Mouse (Mus musculus) ES-E14 (cell line): ENCODE results near the gene Scn4a. TPM values are rescaled to one million over a fixed set of nuclear protein-coding genes. Genes with fewer than 3 reads are reported as not detected.

ENCODE experiments used
- DNase-seq: peaks from one replicate; pipeline ENCODE4 v3.0.0-alpha.2; 2013; ENCODE audit warnings: low read depth, low spot score
- H3K27ac ChIP-seq: 2 replicates; pipeline ENCODE4 v1.5.1; 2012; ENCODE audit warnings: low read depth, mild to moderate bottlenecking, low read length, moderate library complexity, mixed read lengths; ENCODE audit not compliant: poor library complexity, insufficient read depth, severe bottlenecking
- H3K36me3 ChIP-seq: 2 replicates; pipeline ENCODE4 v1.6.1; 2012; ENCODE audit warnings: mild to moderate bottlenecking, low read length, moderate library complexity, mixed read lengths; ENCODE audit not compliant: control insufficient read depth, poor library complexity, insufficient read depth, severe bottlenecking
- H3K4me1 ChIP-seq, 2 experiments: fragments of 150-350 bp in 1 of 2; sonication (generic) in 1 of 2; 2 replicates each; pipeline ENCODE4 v1.6.1; 2012; ENCODE audit warnings: low read length in 2 of 2, mild to moderate bottlenecking in 1 of 2, mixed read lengths in 1 of 2; ENCODE audit not compliant: control insufficient read depth in 2 of 2, insufficient read depth in 2 of 2, poor library complexity in 1 of 2
- H3K4me3 ChIP-seq, 2 experiments: fragments of 150-350 bp in 1 of 2; sonication (generic) in 1 of 2; 2 replicates each; pipeline ENCODE4 v1.5.1; 2012; ENCODE audit warnings: low read length in 2 of 2, low read depth in 1 of 2, mild to moderate bottlenecking in 1 of 2, mixed read lengths in 1 of 2; ENCODE audit not compliant: insufficient read depth in 1 of 2, poor library complexity in 1 of 2, severe bottlenecking in 1 of 2
- H3K9ac ChIP-seq: 2 replicates; pipeline ENCODE4 v1.6.1; 2012; ENCODE audit warnings: low read depth, mild to moderate bottlenecking, low read length, mixed read lengths; ENCODE audit not compliant: poor library complexity, insufficient read depth, severe bottlenecking
- H3K9me3 ChIP-seq: fragments of 150-350 bp; sonication (generic); 2 replicates; pipeline ENCODE4 v1.6.1; 2012; ENCODE audit warnings: low read depth, mild to moderate bottlenecking, low read length; ENCODE audit not compliant: control insufficient read depth, insufficient read depth
- CHD2 ChIP-seq: IDR thresholded peaks from 2 replicates; pipeline ENCODE4 v1.6.1; 2014; ENCODE audit warnings: mild to moderate bottlenecking, low read depth, low read length, inconsistent platforms
- HCFC1 ChIP-seq: IDR thresholded peaks from 2 replicates; pipeline ENCODE4 v1.6.1; 2012; ENCODE audit warnings: low read length, inconsistent platforms, borderline replicate concordance; ENCODE audit not compliant: insufficient read depth
- MAFK ChIP-seq: IDR thresholded peaks from 2 replicates; pipeline ENCODE4 v1.6.1; 2014; ENCODE audit warnings: mild to moderate bottlenecking, low read depth, low read length, inconsistent platforms; ENCODE audit not compliant: insufficient read depth
- ZC3H11A ChIP-seq: IDR thresholded peaks from 2 replicates; pipeline ENCODE4 v1.6.1; 2012; ENCODE audit warnings: low read depth, mild to moderate bottlenecking, inconsistent platforms, low read length, borderline replicate concordance
- ZNF384 ChIP-seq: IDR thresholded peaks from 2 replicates; pipeline ENCODE4 v1.6.1; 2012; ENCODE audit warnings: low read depth, low read length, inconsistent platforms
- in situ Hi-C, 2 experiments: fragments of 600-800 bp; cut with MboI; formaldehyde crosslinking; loops; one replicate each; pipeline ENCODE4 v1.15.1; 2025; ENCODE audit warnings: low sequenced_read_pairs in 2 of 2, inconsistent platforms in 1 of 2; ENCODE audit not compliant: unreplicated experiment in 2 of 2
- total RNA-seq: library from RNA; depleted of rRNA; stranded (reverse); fragments of 300-350 nt; gene quantifications from 2 replicates; pipeline ENCODE4 v1.2.3, GENCODE M21; 2012

The Scn4a gene
- total RNA-seq, 1 experiment, result 0.13 TPM

GRCm38 (mm10) chr11:106313533-106313932 lies 39.6 kb downstream of the Scn4a start:
- Histone ChIP-seq H3K27ac (no peak overlapping the region), H3K36me3 (no peaks in the 10 kb centered on the region)

DNA sequence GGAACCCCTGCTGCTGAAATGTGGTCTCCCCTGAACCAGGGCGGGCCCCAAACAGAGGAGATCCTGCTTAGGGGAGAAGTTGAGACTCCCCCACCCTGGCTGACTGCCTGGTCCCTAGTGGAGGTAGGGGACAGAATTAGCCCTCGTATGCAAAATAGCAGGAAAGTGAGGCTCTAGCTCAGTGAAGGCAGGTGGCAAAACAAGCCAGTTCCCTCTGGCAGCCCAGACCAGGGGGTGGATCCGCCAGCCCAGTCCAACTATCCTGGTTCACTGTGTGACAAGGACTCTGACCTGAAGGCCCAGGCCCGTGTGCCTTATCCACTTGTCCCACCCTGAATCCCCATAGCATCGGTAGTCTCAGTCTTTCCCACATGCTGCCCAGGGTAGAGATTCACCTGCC lies 43.0 kb downstream of the Scn4a start:
- Histone ChIP-seq H3K9ac (no peak overlapping the region), H3K4me3 (no peak overlapping the region), H3K36me3 (no peaks in the 10 kb centered on the region), H3K27ac (no peak overlapping the region), H3K9me3 (no peaks in the 10 kb centered on the region), H3K4me1 (peaks cover 0 to 12% of the 10 kb centered on the region in 2 experiments; a peak in 2 of 4 replicates)
- DNase-seq, result no peak
- TF ChIP-seq MAFK (no peak), ZNF384 (no peak), CHD2 (no peak), HCFC1 (no peak), ZC3H11A (no peak)
- in situ Hi-C loops, result no loop called here

More at GRCm38 (mm10) chr11:106313533-106313932, 39.6 kb downstream of the Scn4a start:
- H3K4me3 ChIP-seq, result no peak overlapping the region
- H3K9ac ChIP-seq, result no peak overlapping the region
- in situ Hi-C loops, result no loop called here
- H3K4me1 ChIP-seq, result peaks cover 0 to 12% of the 10 kb centered on the region in 2 experiments; a peak in 2 of 4 replicates
- no peaks in the 10 kb centered on the region for H3K9me3 ChIP-seq
- no peak for DNase-seq
- TF ChIP-seq ZNF384 (no peak), CHD2 (no peak), MAFK (no peak), ZC3H11A (no peak), HCFC1 (no peak)

- TF ChIP-seq CHD2 (no peak), ZNF384 (no peak), MAFK (no peak), ZC3H11A (no peak), HCFC1 (no peak)
- Histone ChIP-seq H3K9ac (no peak overlapping the region), H3K36me3 (no peaks in the 10 kb centered on the region), H3K4me3 (no peak overlapping the region), H3K4me1 (no peaks in the 10 kb centered on the region; a peak in 1 of 4 replicates), H3K27ac (no peak overlapping the region), H3K9me3 (no peaks in the 10 kb centered on the region)
- DNase-seq, result no peak
- in situ Hi-C loops, result no loop called here
Observed at GRCm38 (mm10) chr11:106308162-106308561, 44.9 kb downstream of the Scn4a start.

- no peaks in the 10 kb centered on the region; a peak in 1 of 4 replicates for H3K4me1 ChIP-seq
- no peak for TF ChIP-seq ZC3H11A
- TF ChIP-seq CHD2, result no peak
- no peak for TF ChIP-seq ZNF384
- TF ChIP-seq MAFK, result no peak
- TF ChIP-seq HCFC1, result no peak
- no peak for DNase-seq
- no peak overlapping the region for H3K27ac ChIP-seq
- no peak overlapping the region for H3K4me3 ChIP-seq
- in situ Hi-C loops, result no loop called here
- no peaks in the 10 kb centered on the region for H3K9me3 ChIP-seq
- H3K36me3 ChIP-seq, result no peaks in the 10 kb centered on the region
- no peak overlapping the region for H3K9ac ChIP-seq
Observed at GRCm38 (mm10) chr11:106307432-106307831, 45.7 kb downstream of the Scn4a start.

DNA sequence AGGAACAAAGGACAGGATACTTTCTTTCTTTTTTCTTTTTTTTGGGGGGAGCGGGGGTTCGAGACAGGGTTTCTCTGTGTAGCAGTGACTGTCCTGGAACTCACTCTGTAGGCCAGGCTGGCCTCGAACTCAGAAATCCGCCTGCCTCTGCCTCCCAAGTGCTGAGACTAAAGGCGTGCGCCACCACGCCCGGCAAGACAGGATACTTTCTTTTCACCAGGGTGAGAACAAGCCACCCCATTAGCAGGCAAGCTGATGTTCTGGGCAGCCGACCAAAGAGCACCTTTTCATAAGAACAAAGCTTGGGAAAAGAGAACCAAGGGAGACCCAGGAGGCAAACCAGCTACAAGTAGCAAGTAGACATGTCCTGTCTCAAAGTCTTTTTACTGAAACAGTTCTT lies 46.3 kb downstream of the Scn4a start:
- DNase-seq, result no peak
- H3K4me3 ChIP-seq, result no peak overlapping the region
- in situ Hi-C loops, result no loop called here
- H3K9ac ChIP-seq, result no peak overlapping the region
- TF ChIP-seq HCFC1, result no peak
- no peak for TF ChIP-seq MAFK
- TF ChIP-seq ZC3H11A, result no peak
- no peak for TF ChIP-seq CHD2
- TF ChIP-seq ZNF384, result no peak
- no peak overlapping the region for H3K27ac ChIP-seq
- no peaks in the 10 kb centered on the region; a peak in 1 of 4 replicates for H3K4me1 ChIP-seq
- no peaks in the 10 kb centered on the region for H3K9me3 ChIP-seq
- no peaks in the 10 kb centered on the region for H3K36me3 ChIP-seq
